Mouse (Mus musculus) forebrain, embryonic 14.5 days (tissue): ENCODE results near the gene Chst11. TPM values are rescaled to one million over a fixed set of nuclear protein-coding genes. Genes with fewer than 3 reads are reported as not detected.

Source experiments
- ATAC-seq: fragments of 200-750 bp; cut with Nextera tagmentation; 2 replicates; pipeline ENCODE4 v1.8.0; 2017; ENCODE audit warnings: mild to moderate bottlenecking, moderate library complexity
- DNase-seq: peaks from one replicate; pipeline ENCODE4 v3.0.0-alpha.2; 2015; ENCODE audit warnings: low spot score
- H3K27ac ChIP-seq: fragments of 300-500 bp; sonication (generic); 2 replicates; pipeline ENCODE4 v1.5.1; 2014; ENCODE audit warnings: low read depth, mild to moderate bottlenecking, control low read depth, low read length, moderate library complexity
- H3K27me3 ChIP-seq: fragments of 300-500 bp; sonication (generic); replicated peaks from 2 replicates; pipeline ENCODE4 v1.6.1; 2014; ENCODE audit warnings: low read length, control low read depth, mixed read lengths; ENCODE audit not compliant: control insufficient read depth, insufficient read depth
- H3K36me3 ChIP-seq: fragments of 300-500 bp; sonication (generic); 2 replicates; pipeline ENCODE4 v1.6.1; 2014; ENCODE audit warnings: low read length, control low read depth; ENCODE audit not compliant: control insufficient read depth, insufficient read depth
- H3K4me1 ChIP-seq: fragments of 300-500 bp; sonication (generic); 2 replicates; pipeline ENCODE4 v1.6.1; 2014; ENCODE audit warnings: antibody characterized with exemption, low read length, control low read depth; ENCODE audit not compliant: control insufficient read depth, insufficient read depth
- H3K4me2 ChIP-seq: fragments of 300-500 bp; sonication (generic); 2 replicates; pipeline ENCODE4 v1.6.1; 2014; ENCODE audit warnings: mild to moderate bottlenecking, control low read depth, low read length
- H3K4me3 ChIP-seq: fragments of 300-500 bp; sonication (generic); 2 replicates; pipeline ENCODE4 v1.5.1; 2014; ENCODE audit warnings: low read depth, low read length, control low read depth
- H3K9ac ChIP-seq: fragments of 300-500 bp; sonication (generic); 2 replicates; pipeline ENCODE4 v1.6.1; 2014; ENCODE audit warnings: mild to moderate bottlenecking, low read length, control low read depth, moderate library complexity
- H3K9me3 ChIP-seq: fragments of 300-500 bp; sonication (generic); replicated peaks from 2 replicates; pipeline ENCODE4 v1.6.1; 2016; ENCODE audit warnings: low read length, control low read depth, mixed read lengths; ENCODE audit not compliant: control insufficient read depth
- WGBS: fragments of 180-500 bp; shearing (Covaris S2); extraction: QIAGEN DNeasy Blood & Tissue Kit; methylation state at CpG from one replicate; pipeline ENCODE4 v1.1.7; 2014; 5-methylcytosine and 5-hydroxymethylcytosine counted together
- polyA plus RNA-seq: library from polyadenylated mRNA; unstranded; fragments of >200 nt; fragmentation: Nextera tagmentation; extraction: Ambion mirVana; gene quantifications from 2 replicates; pipeline ENCODE4 v1.2.1, GENCODE M21; 2014

Gene Chst11
- polyA plus RNA-seq, 1 experiment from 2014 or later = 4.2 TPM

DNA sequence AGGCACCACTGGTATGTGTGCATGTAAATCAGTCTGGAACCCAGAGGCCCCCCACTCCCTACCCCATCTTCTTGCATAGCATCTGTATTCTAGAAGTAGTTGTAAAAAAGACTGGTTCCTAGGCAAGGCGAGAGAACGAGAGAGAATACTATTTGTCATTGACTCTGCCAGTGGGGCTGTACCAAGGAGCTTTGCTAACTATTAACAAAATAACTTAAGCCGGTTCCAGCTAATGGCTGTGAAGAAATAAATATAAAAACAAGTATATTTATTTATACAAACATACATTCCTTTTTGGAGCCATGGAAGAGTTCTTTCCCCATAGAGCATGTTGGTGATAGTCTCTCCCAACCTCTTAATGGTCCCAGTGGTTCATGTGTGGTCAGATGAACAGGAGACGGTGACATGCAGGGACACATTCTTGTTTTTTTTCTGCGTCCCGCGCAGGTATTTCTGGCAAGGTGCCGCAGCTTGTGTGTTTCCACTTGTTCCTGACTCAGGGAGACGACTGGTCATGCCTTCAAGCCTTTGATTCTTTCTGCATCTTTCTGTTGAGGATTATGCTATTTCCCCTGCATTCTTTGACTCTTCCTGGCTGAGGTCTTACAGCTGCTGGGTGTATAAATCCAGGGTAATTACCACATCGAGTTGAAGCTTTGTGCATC lies 68.7 kb downstream of the Chst11 start:
- Histone ChIP-seq H3K4me1 (no peaks in the 10 kb centered on the region), H3K4me3 (no peak overlapping the region), H3K9me3 (no peaks in the 10 kb centered on the region), H3K36me3 (no peaks in the 10 kb centered on the region), H3K27me3 (no peaks in the 10 kb centered on the region), H3K4me2 (no peak overlapping the region), H3K9ac (no peak overlapping the region), H3K27ac (no peak overlapping the region)
- 89% methylated on average over 10 of the region's 10 CpGs for whole genome bisulfite sequencing
- ATAC-seq (no peak), DNase-seq (no peak)

DNA sequence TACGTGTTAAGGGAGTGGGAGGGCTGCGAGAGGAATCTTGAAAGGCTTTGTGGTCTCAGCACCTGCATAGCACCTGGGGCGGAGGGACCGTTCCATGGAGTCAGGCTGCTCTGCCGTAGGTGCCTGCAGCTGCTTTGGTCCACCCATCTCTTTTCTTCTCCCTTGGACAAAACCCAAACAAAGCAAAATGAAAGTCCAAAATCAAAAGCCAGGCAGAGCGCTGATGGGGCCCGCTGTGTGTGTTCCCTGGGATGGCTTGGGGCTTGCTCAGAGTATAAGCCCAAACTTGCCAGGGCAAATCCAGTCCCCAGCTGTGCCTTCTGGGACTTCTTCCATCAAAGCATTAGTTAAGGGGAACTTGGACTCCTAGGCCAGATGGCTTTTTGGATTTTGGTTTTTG lies 71.0 kb downstream of the Chst11 start:
- Histone ChIP-seq H3K36me3 (no peaks in the 10 kb centered on the region), H3K9me3 (no peaks in the 10 kb centered on the region), H3K4me3 (no peak overlapping the region), H3K4me2 (no peak overlapping the region), H3K4me1 (no peaks in the 10 kb centered on the region), H3K27me3 (no peaks in the 10 kb centered on the region), H3K27ac (no peak overlapping the region), H3K9ac (no peak overlapping the region)
- DNase-seq = no peak
- 59% methylated on average over 7 of the region's 7 CpGs for WGBS
- no peak for ATAC-seq

DNA sequence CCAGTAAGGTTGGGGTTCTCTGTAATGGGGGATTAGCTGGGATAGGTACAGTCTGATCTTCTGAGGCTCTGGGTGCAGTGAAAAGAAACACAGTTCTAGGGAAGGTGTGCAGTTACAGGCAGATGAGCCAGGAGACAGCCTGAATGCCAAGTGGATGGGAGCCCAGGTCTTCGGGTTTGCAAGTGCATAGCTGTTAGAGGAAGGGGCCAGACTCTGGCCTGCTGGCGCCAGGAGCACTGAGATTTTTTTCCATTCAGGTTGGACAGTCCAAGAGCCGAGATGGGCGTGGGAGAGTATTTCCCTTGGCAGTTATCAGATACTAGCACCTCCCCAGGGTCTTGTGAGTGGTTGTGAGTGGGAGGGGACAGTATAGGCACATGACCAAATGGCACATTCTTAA lies 71.6 kb downstream of the Chst11 start:
- Histone ChIP-seq H3K4me1 (no peaks in the 10 kb centered on the region), H3K9me3 (no peaks in the 10 kb centered on the region), H3K36me3 (no peaks in the 10 kb centered on the region), H3K4me2 (no peak overlapping the region), H3K27ac (no peak overlapping the region), H3K4me3 (no peak overlapping the region), H3K9ac (no peak overlapping the region), H3K27me3 (no peaks in the 10 kb centered on the region)
- ATAC-seq = no peak
- no peak for DNase-seq
- WGBS = 86% methylated on average over 4 of the region's 4 CpGs

DNA sequence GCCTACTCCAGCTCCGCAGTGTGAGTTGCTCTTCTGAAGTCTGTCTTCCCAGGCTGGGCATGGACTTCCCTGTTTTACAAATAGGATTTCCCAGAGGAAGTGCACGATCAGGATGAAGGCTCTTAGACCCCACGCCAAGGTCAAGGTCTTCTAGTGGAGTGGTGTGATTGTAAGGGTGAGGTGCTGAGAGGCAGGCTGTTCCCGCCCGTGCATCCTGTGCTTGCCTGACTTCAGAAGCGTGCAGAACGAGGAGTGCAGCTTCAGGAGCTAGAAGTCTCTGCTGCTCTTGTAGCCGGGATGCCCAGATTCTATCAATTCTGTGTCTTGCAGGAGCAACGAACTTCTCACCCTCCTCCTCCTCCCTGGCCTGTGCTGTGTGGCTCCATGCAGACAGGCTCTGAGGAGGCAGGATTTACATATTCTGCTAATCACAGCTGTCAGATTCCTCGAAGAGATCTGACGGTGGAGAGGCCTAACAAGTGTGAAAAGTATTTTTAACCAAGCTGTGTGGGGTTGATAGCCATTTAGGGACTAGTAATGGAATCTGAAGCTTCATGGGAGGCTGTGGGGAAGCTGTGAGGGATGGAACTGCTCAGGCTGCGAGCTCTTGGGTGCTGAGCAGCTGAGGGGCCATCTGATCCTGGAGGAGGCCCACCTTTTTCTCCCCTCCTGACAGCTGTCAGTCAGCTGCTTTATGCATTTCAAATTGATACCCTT lies 74.9 kb downstream of the Chst11 start:
- H3K4me1 ChIP-seq = peaks cover 4% of the 10 kb centered on the region; the same call in 1 of the 2 replicates
- H3K36me3 ChIP-seq = no peaks in the 10 kb centered on the region
- no peak for DNase-seq
- no peaks in the 10 kb centered on the region for H3K27me3 ChIP-seq
- H3K4me3 ChIP-seq = no peak overlapping the region
- H3K4me2 ChIP-seq = no peak overlapping the region
- H3K9ac ChIP-seq = no peak overlapping the region
- no peak overlapping the region for H3K27ac ChIP-seq
- 62% methylated on average over 12 of the region's 12 CpGs for WGBS
- no peak for ATAC-seq
- no peaks in the 10 kb centered on the region for H3K9me3 ChIP-seq

DNA sequence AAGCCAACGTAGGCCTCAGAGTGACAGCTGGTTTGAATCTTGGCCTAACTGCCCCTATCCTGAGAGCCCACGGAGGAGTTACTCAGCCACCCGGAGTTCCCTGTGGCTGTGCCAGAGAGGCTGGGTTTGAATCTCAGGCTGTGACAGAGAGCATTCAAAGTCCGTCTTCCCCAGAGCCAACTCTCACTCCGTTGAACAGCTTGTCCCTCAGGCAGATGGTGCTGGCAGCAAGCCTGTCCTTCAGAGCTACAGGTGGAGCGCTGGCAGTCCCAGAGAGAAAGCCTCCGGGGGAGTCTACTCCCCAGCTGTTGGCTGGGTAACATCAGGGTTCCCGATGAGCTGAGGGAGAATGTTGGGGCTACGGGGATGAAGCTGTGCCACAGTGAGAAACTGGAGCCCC lies 77.0 kb downstream of the Chst11 start:
- Histone ChIP-seq H3K36me3 (no peaks in the 10 kb centered on the region), H3K4me3 (no peak overlapping the region), H3K9ac (no peak overlapping the region), H3K27ac (no peak overlapping the region), H3K4me1 (peaks cover 4% of the 10 kb centered on the region; the same call in 1 of the 2 replicates), H3K9me3 (no peaks in the 10 kb centered on the region), H3K4me2 (no peak overlapping the region), H3K27me3 (no peaks in the 10 kb centered on the region)
- ATAC-seq (peak; percentile 70), DNase-seq (peak; percentile 81)
- WGBS = 58% methylated on average over 9 of the region's 9 CpGs

DNA sequence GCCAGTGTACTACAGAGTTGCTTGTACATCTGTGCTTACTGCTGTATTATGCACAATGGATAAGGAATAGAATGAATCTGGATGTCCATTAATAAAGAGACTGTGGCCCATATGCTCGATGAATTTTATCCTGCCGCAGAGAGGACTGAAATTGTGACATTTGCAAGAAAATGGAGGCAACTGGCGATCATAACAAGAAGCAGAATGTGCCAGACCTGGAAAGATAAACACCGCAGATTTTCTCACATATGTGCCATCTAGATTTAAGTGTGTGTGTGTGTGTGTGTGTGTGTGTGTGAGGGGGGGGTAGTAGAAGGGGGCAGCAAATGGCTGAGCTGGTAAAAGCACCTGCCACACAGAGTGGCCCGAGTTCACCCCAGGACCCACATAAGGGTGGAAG lies 79.5 kb downstream of the Chst11 start:
- Histone ChIP-seq H3K27ac (no peak overlapping the region; the same call in 1 of the 2 replicates), H3K36me3 (no peaks in the 10 kb centered on the region), H3K4me1 (peaks cover 4% of the 10 kb centered on the region; the same call in 1 of the 2 replicates), H3K4me2 (no peak overlapping the region), H3K4me3 (no peak overlapping the region), H3K9me3 (no peaks in the 10 kb centered on the region), H3K9ac (no peak overlapping the region), H3K27me3 (no peaks in the 10 kb centered on the region)
- peak; percentile 44; the same call in 1 of the 2 replicates for ATAC-seq
- DNase-seq = peak; percentile 60
- 60% methylated on average over 5 of the region's 5 CpGs for WGBS

DNA sequence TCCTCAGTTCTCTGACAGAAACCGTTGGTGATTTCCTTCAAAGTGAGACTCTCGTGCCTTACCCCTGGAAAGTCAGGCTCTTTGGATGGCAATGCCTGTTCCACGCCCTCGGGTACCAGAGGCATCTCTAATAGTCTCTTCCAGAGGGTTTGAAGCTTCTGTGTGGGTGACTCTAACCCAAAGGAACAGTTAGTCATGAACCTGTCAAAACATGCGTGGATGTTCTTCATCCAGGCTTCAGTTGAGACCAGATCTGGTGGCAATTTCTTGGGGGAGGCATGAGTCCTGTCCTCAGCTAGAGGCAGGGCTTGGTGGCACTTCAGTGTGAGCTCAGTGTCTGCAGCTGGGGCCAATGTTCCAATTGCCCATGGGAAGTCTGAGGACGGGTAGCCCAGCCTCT lies 80.9 kb downstream of the Chst11 start:
- no peaks in the 10 kb centered on the region for H3K9me3 ChIP-seq
- H3K27me3 ChIP-seq = no peaks in the 10 kb centered on the region
- no peak overlapping the region for H3K27ac ChIP-seq
- ATAC-seq = no peak
- H3K4me1 ChIP-seq = peaks cover 4% of the 10 kb centered on the region; the same call in 1 of the 2 replicates
- no peaks in the 10 kb centered on the region for H3K36me3 ChIP-seq
- no peak overlapping the region for H3K4me3 ChIP-seq
- no peak overlapping the region for H3K4me2 ChIP-seq
- no peak for DNase-seq
- WGBS = 86% methylated on average over 6 of the region's 6 CpGs
- H3K9ac ChIP-seq = no peak overlapping the region

DNA sequence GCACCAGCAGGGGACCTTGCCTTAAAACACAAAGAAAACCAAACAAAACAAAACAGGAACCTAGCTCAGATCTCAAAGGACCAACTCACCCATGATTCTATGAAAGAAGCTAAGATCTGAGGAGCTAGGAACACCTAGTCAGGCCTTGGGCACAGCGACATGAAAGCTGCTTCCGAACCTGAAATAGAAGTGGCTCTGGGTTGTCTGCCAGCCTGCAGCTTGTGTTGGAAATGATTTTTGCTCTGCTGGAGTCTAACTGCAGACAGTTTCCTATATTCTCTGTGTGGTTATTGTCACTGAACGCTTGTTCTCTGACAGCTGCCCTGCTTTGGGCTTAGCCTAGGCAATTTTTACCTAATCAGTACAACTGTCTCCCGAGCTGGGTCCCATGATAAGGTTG lies 82.0 kb downstream of the Chst11 start:
- ATAC-seq = no peak
- whole genome bisulfite sequencing = 72% methylated on average over 4 of the region's 4 CpGs
- Histone ChIP-seq H3K4me2 (no peak overlapping the region), H3K4me1 (peaks cover 4% of the 10 kb centered on the region; the same call in 1 of the 2 replicates), H3K4me3 (no peak overlapping the region), H3K36me3 (no peaks in the 10 kb centered on the region), H3K9ac (no peak overlapping the region), H3K9me3 (no peaks in the 10 kb centered on the region), H3K27ac (no peak overlapping the region), H3K27me3 (no peaks in the 10 kb centered on the region)
- no peak for DNase-seq

DNA sequence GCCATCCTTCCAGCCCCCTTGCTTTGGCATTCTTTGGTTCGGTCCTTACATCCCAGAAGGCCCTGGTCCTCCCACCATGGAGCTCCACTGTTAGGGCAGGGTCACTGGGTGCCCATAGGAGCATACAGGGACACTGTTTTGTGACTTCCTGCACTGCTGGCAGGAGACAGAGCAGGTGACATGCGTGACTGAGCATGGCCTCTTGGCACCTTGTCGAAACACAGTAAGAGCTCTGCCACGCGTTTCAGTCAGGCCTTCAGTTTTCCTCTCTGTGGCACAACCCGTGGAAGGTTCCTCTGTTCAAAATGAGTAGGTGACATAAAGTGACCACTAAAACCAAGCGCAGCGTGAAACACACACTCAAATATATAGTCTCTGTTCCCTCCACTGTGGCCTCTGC lies 83.2 kb downstream of the Chst11 start:
- Histone ChIP-seq H3K36me3 (no peaks in the 10 kb centered on the region), H3K9ac (no peak overlapping the region), H3K4me3 (no peak overlapping the region), H3K27me3 (no peaks in the 10 kb centered on the region), H3K4me1 (peaks cover 4% of the 10 kb centered on the region; the same call in 1 of the 2 replicates), H3K4me2 (no peak overlapping the region), H3K27ac (no peak overlapping the region), H3K9me3 (no peaks in the 10 kb centered on the region)
- WGBS = 95% methylated on average over 8 of the region's 8 CpGs
- ATAC-seq (no peak), DNase-seq (no peak)
